Mouse (Mus musculus) thymus, adult 18-20 months (tissue): ENCODE measurements around the gene Gm32742.

Experiments used
- DNase-seq, 2 experiments: peaks; one replicate each; pipeline ENCODE4 v3.0.0; 2022; ENCODE audit warnings: mixed read lengths in 2 of 2

Gm32742 gene

DNA sequence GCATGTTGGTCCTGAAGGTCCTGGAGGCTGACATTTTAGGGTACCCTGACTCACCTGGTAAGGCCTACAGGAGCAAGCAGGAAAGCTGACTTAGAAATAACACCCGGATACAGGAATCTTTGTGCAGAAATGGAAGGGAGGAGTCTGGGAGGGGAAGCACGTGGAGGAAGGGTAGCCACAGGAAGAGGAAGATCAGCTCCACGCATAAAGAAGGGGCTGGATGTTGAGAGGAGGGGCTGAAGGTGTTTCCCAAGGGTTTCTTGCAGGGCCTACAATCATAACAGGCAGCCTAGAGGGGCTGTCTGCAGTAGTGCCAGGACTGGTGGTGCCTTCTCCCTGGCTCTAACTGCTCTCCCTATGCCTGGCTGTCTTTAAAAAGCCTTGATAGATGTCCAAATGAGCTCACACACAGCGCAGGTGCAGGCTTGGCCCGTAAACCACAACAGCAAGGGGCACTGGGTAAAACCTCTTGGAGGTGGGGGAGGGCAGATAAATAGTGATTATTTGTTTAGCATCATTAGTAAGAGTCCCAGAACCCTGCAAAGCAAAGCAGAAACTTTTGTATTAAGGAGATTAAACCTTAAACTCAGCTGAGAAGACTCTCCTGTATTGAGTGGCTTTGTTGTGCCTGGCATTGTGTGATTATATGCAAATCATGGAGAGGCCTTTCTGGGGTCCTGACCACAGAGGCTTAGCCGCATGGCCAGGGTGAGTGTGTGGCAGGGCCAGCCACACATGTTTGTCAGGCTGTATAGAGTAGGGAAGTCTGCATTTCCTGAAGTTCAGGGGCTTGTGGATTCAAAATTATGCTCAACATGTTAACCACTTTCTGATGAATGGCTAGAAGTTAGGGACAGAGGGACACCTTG is at the start of gene Gm32742:
Gene Gm32742 (minus strand): TSS at position 206 of the 869 bp plus-strand sequence.
- DNase-seq: no peak

DNA sequence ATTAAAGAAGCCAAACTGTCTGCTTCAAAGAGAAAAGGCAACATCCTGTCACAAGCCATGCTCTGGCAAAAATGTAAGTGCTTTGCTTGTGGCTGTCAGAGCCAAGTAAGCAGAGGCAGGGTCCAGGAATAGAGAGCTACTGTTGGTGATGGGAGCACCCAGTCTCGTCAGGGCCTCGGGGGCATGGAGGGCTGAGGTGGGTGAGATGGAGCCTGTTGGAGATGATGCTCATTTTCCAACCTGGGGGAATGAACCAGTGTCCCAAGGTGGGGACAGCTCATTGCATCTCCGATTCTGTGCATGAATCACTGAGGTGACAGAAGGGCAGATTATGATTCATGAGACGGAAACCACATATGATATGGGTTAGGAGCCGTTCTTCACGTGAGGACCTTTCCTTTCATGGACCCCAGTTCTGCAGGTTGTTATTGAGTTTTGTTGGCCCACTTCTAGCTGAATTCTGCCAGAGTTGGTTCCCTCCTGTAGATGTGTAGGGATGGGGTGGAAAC is 48.5 kb upstream of the Gm32742 start:
- DNase-seq: no peak

DNA sequence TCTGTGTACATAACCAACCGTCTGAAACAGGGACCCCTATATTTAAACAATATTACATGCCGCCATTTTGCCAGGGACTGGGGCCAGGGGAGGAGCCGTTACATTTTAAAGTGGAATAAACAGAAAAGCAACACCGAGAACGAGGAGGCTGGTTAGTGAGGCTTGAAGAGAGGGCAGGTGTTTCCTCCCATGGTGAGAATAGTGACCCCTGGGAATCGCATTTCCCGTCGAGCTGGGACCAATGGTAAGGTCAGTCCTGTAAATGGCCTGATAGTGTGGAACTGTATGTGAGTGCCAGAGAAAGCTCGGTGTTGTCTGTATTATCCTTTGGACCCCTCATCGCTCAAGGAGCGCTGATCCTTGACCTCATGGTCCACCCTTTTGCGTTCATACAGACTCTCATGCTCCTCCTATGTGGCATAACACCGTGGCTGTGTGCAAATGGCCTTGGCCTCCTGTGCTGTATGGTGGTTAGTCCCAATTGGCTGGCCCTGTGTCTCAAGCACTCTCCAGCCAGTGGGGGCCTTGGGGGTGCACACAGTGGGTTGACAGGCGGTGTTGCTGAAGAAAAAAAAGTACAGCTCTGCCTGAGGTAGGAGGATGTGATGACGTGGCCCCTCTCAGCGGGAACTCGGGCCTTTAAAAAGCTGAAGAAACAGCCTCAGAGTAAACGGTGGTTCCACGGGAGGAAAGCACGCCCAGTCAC is 47.9 kb upstream of the Gm32742 start, which contains the start of gene Pou2af1:
Gene Pou2af1 (plus strand): TSS at position 686 of the 706 bp plus-strand sequence.
- DNase-seq: peak; percentile 59 to 81

DNA sequence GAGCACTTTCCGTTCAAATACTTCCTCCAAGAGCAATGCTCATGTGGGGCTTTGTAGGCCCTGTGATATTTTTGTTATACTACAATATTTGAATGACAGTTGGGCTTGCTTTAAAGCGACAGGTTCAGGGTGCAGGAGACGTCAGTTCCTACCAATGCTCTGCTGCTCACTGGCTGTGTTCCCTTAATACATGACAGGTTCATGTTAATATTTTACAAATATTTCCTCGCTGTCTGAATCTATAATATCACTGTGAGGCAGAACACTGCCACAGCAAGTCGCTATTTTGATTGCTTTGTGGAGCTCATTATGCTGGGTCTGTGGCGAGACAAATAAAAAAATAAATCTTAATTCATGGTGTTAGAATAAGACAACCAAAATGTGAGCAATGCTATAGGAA is 45.9 kb upstream of the Gm32742 start:
- DNase-seq: no peak

DNA sequence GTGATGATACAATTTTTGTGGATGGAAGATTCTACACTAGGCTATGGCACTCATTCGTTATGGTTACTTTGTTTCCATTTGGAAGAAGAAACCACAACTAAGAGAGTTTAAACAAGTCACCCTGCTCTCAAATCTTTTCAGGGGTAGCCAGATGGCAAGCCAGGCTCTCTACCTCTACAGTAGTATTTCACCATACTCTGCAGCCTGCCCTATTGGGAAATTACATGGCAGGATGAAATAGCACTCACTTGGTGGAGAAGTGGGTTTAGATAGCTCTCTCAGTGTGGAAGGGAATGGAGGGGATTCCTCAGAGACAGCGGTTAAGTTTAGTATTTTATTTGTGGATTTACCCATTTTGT is 43.6 kb upstream of the Gm32742 start:
- DNase-seq: no peak

DNA sequence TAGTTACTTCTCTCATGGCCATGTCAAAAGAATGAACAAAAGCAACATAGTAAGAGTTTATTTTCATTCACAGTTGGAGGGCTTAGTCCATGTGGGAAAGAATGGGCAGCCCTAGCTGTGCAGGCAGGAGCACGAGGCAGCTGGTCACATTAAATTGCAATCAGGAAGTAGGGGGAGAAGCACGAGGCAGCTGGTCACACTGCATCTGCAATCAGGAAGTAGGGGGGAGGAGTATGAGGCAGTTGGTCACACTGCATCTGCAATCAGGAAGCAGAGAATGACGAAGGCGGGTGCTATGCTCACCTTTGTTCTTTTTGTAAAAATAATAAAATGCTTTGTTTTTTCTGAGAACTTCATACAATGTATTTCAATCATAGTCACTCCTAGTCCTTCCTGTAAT is 29.5 kb upstream of the Gm32742 start:
- DNase-seq: no peak

DNA sequence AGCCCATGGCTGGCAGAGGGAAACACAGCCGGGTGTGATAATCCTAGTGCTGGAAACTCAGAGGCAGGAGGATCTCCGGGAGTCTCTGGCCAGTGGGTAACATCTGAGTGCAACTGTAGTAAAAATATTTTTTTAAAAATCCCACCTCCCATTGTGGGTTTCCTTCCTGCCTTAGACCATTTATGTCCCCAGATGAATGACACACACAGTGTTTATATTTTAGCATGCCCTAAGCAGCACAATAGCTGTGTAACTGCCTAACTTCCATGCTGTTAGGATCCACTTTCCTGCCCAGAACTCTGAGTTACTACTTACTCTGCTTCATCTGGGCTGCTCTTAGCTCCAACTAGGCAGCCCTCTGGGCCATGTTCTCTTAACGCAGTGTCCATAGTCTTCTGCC is 25.3 kb upstream of the Gm32742 start:
- no peak for DNase-seq

DNA sequence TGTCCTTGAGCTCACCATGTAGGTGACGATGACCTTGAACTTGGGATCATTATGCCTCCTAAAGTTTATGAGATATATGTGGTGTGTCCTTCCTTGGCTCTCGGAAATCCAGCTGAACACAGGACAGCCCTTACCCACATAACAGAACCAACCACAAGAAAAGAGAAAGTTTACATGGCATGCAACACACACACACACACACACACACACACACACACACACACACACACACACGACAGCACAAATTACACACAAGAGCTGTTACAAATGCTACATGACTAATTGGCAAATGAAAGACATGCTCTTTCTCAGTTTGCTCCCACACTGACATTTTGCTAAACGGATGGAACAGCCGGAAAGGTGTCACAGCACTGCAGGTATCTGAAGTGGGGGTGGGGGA is 20.6 kb upstream of the Gm32742 start:
- no peak for DNase-seq

DNA sequence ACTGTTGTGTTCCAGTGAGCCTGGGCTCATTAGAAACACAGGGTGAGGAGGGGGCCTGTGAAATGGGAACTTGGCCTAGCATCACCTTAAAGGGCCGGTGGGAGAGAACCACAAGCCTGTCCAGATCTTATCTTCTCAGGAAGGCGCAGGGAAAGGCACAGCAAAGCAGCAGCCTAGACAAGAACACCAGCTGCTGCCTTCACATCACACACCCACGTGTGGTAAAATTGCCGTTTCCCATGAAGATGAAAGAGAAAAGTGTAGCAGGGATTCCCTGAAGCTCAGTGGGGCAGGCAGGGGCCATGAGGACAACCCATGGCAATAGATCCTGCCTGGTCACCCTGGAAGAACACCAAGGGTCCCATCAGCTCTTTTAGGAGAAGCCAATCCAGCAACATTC is 20.1 kb upstream of the Gm32742 start:
- peak in 1 of 2 experiments; percentile 38 for DNase-seq

DNA sequence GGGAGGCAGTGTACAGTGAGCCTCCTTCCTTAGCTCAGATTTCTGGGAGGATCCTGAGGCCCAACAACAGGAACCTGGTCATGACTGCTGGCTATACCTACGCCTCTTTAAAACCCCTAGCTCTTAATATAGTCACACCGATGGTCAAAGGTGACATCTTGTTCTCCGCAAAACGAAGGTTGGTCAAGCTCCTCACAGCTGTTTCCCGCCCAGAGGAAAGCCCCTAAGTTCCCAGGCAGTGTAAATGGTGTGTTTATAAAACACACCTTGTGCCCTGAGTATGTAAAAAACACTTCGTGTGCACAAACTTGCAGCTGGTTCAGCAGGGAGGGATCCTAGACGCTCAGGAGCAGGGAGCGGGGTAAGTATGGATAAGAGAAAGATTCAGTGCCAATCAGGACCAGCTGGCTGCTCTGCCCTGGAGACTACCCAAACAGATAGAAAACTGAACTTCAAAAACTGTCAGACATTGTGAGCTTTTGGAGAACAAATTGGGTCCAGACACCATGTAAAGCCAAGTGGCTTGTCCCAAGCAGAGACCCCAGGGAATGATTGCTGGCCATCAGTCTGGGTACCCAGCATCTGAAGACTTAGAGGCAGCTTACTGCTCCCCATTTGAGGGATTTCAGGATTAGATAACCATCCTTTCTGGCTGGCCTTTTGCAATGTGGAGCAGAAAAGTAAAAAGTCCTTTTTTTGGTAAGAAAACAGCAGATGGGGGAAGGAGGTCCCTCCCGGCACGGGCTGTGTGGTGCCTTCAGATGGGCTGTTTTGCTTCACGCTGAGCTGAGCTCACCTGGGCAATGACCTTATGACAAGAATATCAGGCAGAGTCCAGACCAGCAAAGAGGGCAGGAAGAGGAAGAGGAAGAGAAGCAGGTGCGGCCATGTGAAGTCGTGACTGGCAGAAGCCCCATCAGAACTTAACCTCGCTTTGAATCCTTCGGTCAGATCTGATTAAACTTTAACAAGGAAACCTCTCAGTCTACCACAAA is 17.7 kb upstream of the Gm32742 start:
- no peak for DNase-seq

DNA sequence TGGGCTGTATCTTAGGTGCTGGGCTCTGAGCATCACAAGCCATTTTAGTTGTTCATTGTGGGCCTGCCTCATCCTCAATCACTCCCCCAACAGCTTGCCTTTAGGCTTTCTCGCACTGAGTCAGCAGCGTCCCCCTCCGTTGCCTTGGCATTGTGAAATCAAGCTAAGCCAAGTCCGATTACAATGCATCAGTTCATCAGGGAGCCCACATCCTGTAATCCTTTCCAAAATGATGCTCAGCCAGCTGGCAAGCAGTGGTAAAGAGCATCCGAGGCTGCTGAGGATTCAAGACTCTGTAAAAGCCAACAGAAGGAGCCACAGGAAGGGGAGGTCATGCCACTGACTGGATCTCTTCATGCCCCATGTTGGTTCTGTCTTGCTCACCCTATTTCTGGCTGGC is 15.3 kb upstream of the Gm32742 start:
- DNase-seq: no peak

DNA sequence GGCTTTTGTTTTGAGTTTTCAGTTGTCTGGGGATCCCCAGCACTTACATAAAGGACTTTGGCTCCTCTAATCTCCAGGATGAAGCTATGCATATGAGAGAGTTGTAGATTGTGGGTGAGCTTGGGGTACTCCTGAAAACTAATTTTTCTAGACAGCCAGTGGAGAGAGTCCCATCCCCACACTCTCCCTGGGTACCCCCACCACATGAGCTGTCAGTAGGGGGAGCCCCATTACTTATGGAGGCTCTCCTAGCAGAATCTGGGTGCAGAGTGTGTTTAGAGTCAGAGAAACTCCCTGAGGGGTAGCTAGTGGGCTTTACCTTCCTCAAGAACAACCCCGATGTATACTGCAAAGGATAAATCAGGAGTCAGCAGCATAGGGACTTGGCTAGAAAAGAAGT is 13.0 kb upstream of the Gm32742 start:
- no peak for DNase-seq

DNA sequence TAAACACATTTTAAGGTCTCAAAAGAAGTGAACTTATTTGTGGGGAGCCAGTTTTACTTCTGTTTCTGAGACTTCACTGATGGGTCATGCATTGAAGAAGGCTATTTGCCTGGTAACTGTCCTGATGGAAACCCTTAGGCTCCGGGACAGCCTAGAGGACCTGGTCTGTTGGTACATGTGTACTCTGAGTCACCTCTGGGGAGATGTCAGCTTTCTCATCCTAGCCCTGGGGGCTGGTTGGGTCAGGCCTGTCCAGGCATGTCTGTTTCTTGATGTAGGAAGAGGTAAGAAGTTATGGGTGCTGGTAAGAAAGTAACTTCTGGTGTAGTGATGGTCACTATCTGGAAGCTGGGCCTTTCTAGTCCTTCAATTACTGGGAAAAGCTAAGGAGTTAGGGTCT is 10.4 kb upstream of the Gm32742 start:
- no peak for DNase-seq

DNA sequence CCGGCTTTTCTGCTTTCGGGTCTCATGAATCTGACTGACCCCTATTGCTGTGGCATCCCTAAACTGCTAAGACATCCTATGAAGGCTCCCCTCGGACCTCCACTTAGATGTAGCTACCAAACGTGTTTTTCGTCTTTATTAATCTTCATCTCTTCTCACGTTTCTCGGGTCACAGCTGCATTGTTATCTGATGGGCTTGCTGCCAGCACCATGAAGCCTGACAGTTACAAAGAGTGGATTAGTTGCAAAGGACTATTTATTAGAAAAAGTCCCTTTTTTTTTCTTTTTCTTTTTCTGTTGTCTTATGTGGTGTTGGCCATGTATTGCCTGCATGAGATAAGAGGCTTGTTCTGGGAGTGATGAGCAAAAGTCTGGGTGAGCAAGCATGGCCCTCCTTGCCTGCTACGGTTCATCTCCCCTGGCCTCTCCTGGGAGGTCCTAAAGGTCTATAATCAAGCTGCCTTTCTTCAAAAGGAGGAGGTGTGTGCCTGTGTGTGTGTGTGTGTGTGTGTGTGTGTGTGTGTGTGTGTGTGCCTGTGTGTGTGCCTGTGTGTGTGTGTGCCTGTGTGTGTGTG is 9.7 kb upstream of the Gm32742 start:
- DNase-seq: no peak

DNA sequence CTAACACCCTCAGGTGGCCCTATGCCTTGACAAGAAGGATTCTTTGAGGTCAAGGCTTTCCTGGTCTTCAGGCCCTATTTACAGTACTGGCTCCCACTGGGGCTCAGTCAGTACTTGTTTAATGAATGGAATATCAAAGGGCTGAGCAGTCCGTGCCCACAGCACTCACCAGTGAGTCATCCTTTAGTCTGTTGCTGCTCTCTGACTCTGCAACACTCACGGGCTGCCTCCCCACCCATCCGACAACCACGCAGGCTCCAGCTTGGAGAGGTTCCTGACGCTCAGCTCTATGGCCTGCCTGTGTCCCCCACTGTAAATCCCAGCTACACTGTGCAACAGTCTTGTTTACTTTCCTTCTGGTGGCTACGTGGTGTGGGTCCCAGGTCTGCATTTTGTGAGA is 5.0 kb upstream of the Gm32742 start:
- no peak for DNase-seq

DNA sequence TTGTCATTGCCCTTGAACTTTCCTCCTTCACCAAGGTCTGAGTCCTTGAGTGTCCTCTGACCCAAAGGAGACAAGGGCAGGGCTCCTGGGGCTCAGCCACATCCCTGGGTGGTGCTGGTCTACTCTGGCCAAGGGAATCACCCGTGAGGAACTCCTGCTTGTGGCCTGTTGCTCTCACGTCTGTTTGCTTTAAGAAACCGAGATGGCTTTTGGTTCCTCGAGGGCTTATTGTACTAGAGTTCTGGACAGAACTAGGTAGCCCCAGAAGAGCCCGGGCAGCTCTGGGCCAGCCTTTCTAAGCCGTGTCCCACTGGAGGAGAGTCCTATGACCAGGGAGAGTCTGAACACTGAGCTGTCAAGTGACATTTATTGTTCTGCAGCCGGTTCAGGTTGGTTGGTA is 3.8 kb upstream of the Gm32742 start:
- DNase-seq: no peak

DNA sequence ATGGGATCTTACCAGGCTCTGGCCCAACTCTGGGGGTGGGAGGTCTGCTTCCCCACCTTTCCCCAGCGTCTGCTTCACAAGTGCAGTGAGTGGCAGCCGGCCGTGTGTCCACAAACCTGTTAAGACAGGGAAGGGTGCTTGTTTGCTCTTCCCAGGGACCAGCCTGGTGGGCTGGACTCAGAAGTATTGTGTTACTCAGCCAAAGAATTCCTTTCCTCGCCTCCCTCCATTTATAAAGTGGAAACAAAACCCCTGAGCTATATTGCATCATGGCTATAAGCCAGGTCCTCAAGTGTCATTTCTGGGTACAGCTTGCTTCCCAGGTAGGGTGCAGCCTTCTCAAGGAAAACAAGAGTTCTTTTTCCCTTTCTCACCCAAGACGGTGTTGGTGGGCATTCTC is 3.4 kb upstream of the Gm32742 start:
- DNase-seq: no peak

DNA sequence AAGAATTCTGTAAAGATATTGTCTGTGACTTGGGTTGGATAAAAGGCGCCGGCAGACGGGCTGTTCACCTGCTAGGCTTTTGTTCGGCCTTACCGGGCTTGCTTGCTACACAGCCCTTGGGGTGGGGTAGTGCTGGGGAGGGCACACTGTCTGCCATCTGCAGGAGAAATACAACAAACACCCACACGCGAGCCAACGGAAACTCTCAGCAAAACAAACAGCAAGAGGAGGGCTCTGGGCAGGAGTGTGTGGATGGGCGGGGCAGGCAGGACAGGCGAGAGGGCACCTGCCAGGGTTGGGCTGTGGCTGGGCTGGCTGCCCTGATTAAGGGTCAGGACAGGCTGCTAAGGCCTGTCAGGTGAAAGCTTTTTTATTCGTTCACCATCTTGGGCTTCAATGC is 2.6 kb upstream of the Gm32742 start:
- DNase-seq: peak; percentile 46 to 69

DNA sequence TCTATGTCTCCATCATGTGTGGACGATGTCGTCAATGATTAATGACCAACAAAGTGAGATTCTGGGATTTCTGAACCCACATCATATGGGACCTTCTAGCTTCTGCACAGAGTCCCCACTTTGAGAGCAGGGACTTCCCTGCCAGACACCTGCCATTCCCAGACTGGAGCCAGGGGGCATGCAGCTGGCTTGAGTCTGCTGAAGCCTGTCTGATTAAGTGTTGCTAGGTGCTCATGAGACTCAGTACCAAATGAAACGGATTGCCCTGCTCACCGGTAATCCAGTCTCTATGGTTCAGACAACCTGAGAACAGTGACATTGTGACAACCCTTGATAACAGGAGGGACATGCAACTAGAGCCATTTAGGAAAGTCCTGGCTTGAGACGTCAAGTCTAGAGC is 1.3 kb downstream of the Gm32742 start:
- DNase-seq: no peak

DNA sequence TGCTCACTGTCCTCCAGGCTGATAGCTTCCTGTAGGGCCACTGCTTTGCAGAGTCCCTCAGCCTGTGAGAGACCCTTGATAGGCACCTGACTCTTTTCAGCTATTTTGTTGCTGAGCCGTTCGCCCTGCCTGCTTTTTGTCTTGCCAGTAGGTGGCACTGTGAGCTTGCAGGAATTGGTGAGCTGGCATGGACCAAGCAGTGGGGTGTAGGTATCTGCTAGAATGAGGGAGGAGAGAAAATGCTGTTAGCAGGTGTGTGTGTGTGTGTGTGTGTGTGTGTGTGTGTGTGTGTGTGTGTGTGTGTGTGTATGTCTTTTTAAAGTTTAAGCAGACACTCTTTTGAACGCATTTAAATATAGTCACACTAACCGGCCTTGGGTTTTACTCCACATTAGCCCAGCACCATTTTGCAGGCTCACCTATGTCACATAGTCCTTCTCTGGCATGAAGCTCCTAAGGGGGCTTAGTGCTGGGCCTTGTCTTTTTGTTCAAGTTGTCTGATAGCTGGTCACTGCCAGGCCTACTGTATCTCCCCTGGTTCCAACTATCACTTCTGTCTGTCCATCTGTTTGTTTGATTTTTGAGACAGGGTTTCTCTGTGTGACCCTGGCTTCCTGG is 3.4 kb downstream of the Gm32742 start:
- peak; percentile 58 to 73 for DNase-seq

DNA sequence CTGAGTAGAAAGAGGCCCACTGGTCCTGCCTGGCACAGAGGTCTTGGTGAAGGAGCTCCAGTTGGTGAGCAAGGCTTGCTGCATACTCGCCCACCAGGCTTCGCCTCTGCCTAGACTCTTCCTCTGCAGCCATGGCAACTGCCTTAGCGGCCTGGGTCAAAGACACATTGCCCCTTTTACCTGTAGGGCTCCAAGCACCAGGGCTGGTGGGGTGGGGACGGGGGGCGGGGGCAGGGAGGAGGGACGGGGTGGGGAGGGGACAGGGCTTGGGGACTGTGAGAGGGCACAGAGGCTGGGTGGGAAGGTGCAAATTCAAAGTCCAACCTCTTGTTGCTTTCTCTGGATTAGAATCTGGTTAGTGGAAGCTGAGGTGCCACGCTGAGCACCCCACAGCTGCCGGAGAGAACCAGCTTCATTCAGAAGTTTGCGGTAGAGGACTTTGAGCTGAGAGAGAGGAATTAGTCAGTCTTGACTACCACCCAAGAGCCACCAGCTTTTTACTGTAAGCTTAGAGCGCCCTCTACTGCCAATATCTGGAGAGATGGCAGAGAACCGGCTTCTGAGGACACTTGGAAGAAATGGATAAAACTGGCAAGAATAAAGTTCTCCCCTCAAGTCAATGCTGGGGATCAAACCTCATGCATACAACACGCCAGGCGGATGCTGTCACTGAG is 13.1 kb downstream of the Gm32742 start:
- DNase-seq: no peak
